Mouse (Mus musculus): ENCODE measurements at regions not wholly inside any gene's neighbourhood (a gene's known extent, or its start where the extent isn't known, plus 50 kb on each side); places are given as distances from the start of the nearest gene placed in this dataset.
"Not testable (repeated sequence)": the region's sequence is repeated elsewhere in the genome, so short reads cannot be mapped to it uniquely, and the experiment has no call there.

DNA sequence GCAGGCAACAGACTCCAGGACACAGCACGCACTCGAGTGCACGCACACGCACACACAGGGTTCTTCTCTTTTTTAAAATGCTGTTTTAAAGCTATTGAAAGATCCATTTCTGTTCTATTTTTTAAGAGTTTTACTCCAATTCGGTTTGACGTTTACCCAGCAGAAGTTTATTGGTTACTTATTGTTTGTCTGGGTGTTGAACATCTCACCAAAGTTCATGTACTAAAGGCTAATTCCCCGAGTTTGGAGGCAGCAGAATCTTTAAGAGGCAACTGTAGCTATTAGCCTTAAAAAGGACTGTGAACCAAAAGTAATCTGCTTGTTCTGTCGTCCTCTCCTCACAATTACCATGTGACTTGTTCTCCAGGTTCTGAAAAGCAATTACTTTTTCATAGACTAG, 263.0 kb upstream of the Nfia start:
- DNase-seq: no peak
- intact Hi-C loops (cut with DNase I): no loop called here

DNA sequence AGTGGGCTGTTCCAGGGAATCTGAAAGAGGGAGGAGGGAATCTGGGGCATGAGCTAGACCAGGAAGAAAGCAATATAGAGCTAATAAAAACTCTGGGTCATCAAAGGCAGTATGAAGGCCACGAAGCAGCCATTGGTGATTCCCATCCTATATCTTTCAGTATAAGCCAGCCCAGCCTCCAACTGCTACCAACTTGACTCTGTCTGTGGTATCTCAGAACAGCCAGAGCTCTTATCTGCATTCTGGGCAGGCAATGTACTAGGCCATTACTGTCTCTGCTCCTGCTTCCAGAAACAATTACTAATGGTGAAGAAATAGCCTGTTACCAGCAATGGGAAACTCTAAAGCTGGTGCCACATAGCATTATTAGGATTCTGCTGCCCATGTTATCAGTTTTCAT, 266.8 kb upstream of the Nfia start:
- intact Hi-C loops (cut with DNase I): no loop called here
- no peak for DNase-seq

DNA sequence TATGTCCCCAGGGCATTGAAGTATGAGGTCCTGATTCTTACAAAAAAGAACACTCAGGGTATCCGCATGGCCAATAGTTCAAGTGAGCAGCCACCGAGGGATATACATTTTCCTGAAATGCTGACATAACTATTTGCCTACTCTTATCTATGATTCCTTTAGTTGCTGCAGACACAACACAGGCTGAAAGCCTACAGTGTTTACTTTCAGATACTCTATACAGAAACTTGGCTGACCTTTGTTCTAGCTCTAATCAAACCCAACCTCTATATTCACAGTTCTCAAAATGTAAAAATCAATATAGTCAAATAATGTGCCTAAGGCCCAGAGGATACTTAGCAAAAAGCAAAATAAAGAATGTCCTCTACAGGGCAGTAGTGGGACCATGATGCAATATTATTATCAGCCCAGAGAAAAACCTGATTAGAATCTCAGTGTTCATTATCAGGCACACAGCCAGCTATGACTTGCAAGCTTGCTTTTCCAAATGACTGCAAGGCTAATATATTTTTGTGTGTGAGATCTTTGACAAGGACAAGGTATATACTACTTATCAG, 281.2 kb upstream of the Nfia start:
- intact Hi-C loops (cut with DNase I): no loop called here
- DNase-seq: no peak

DNA sequence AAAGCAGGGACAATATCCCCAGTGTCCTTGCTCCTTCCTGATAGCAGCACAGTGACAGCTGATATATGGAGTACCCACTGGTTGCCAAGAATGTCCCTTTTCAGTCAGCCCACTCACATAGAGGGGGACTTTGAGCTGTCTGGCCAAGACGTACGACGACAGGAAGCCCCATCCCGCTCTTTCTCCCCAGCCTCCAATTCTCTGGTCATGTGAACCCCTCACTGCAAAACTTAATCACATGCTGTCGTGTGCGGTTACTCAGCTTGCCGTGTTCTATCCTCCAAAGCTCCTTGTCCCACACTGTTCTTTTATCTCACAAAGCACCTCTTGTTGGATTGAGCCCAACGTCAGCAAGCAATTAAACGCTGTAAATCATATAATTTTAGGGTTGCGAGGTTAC, 286.2 kb upstream of the Nfia start:
- intact Hi-C loops (cut with DNase I): no loop called here
- DNase-seq: no peak

GRCm38 (mm10) chr4:97485225-97485624, 287.3 kb upstream of the Nfia start:
- no peak for DNase-seq
- intact Hi-C loops (cut with DNase I): no loop called here

DNA sequence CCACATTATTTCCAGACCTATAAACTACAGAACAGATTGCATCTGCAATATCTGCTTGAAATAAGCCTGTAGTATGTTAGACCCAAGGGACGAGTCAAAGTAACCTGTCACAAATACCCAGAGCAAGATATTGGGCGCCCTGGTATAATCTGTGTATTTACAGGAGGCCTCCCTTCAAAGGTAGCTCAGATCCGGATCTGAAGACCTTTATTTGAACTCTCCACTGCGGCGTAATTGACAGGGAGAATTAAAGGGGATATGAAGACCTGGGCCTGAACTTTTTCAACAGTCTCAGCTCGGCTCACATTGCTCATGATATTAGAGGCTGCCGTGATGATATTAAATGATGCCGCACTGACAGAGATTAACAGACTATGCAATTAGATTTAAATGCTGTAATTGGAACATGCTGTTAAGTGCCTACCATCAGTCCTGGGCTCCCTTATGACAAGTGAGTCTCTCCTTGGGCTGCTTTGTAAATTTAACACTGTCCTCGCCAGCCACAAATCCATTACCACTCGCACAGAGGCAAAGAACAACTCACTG, 289.8 kb upstream of the Nfia start:
- intact Hi-C loops (cut with DNase I): no loop called here
- no peak for DNase-seq

DNA sequence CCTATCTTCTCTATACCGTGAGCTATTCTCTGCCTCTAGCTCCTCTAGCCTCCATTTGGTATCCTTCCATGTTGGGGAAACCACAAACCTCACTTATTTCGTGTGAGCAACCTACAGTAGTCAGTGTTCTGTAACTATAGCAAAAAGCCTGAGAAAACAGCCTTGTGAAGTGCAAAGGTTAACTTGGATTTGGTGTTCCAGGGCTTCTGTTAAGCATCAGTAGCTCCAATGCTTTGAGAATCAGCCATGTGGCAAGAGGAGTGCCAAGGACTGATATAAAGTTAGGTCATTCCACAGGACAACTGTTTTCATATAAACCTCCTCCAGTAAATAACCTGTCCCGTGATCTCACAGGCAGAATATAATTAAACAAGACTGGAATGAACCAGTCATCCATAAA, 290.7 kb upstream of the Nfia start:
- no peak for DNase-seq
- intact Hi-C loops (cut with DNase I): no loop called here

DNA sequence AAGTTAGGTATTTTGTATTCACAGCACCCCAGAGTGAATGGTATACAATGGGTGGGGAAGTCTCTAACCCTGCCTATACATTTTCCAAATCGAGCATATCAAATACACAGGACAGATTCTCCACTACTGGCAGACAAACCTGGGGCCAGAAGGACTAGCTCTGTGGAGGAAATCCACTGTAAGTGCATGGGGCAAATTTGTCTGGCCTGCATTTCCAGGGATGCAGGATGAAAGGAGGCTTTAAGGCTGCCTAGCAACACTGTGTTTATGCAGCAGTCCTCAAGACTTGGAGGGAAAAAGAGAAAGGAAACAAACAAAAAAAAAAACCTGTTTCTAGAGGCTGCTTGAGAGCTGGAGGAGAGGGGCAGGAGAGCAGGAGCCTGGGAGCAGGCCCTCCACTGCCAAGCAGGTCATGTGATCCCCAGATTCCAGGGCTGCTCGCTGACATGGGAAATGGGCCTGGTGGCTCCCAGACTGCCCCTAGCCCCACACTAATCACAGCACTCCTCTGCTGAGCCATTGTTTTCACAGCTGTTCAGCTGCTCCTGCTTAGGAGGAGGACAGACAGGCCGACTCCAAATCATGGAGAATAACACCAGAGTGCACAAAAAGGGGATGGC, 293.7 kb upstream of the Gm10192 start:
- intact Hi-C loops (cut with DNase I): no loop called here
- DNase-seq: peak; percentile 63 to 65

- intact Hi-C loops (cut with DNase I); DNase-seq: not testable (repeated sequence)
These were observed 290.5 kb upstream of the Gm10192 start for GRCm38 (mm10) chr4:97473492-97473891.

GRCm38 (mm10) chr4:97465932-97466666, 283.1 kb upstream of the Gm10192 start:
- DNase-seq: no peak
- intact Hi-C loops (cut with DNase I): no loop called here

GRCm38 (mm10) chr4:97465517-97465916, 282.6 kb upstream of the Gm10192 start:
- intact Hi-C loops (cut with DNase I): no loop called here
- no peak for DNase-seq

DNA sequence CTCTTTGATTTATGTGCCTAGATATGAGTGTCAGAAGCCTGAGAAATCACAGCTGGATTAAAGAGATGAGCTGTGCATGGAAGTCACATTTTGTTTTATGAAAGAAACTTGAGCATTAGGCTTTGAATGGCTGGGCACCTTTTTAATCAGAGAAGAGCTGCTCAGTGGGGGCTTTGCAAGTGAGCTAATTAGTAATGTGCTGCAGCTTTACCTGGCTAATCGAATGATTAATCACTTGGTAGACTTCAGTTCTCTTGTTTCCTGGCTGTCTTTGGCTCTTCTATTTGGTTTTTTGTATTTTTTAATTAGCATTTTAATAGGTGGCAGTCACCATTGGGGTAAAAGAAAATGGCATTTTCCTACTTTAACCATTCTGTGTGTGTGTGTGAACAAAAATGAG, 278.2 kb upstream of the Gm10192 start:
- intact Hi-C loops (cut with DNase I): no loop called here
- DNase-seq: no peak

DNA sequence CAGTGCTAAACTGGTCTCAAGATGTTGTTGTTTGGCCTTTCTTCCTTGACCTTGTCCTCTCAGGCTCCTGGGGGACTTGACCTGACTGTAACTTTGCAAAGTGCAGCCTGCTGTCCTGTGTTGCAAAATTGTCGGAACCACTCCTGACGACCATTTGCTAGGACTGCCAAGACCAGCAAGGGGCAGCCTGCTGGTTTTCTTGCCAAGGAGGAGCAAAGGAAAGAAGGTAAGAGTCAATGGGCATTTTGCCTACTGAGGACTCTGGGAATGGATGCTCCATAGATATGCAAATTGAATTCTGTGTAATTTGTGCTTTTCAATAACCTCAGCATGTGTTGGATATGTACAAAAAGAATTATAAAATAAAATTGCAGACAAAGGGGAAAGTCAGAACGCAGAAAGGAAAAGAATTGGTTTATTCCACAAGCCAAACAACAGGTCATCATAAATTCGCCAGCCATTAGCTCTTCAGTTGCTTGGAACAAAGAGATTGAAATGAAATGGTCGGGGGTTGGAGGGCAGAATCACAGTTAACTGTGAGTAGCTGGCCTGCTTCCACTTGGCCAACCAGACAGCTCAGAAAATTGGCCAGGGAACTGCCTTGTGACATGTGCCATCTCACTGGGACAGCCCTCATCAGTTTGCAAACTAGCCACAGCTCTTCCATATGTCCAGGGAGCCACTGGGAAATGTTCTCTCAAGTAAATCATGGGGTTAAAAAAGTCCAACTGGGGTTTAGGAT, 256.5 kb upstream of the Gm10192 start:
- intact Hi-C loops (cut with DNase I): no loop called here
- no peak for DNase-seq

- DNase-seq: no peak
- intact Hi-C loops (cut with DNase I): no loop called here
These were observed 249.7 kb upstream of the Gm10192 start for GRCm38 (mm10) chr4:97432681-97433080.

GRCm38 (mm10) chr4:97432094-97432493, 249.1 kb upstream of the Gm10192 start:
- intact Hi-C loops (cut with DNase I): no loop called here
- no peak for DNase-seq

- no peak for DNase-seq
- intact Hi-C loops (cut with DNase I): no loop called here
These were observed 248.3 kb upstream of the Gm10192 start for GRCm38 (mm10) chr4:97431239-97431638.

- DNase-seq: no peak
- intact Hi-C loops (cut with DNase I): no loop called here
These were observed 236.9 kb upstream of the Gm10192 start for GRCm38 (mm10) chr4:97419845-97420244.

DNA sequence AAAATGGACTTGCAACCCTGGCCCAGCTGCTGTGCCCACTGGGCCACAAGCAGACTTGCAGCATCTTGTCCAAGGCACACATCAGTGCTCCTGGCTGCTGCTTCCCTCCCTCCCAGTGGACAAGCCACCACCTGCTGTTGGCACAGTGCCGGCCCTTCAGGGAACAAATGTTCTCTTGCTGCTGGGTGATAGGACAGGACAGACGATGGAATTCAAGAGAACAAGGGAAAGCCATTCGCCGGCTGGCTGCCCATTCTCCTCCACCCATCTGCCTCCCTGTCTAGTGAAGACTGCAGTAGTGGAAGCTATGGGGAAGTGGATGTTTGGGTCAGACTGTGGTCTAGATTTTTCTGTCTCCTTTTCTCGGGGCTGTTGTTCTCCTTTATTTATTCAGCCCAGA, 235.7 kb upstream of the Gm10192 start:
- peak; percentile 69 to 74 for DNase-seq
- intact Hi-C loops (cut with DNase I): no loop called here

DNA sequence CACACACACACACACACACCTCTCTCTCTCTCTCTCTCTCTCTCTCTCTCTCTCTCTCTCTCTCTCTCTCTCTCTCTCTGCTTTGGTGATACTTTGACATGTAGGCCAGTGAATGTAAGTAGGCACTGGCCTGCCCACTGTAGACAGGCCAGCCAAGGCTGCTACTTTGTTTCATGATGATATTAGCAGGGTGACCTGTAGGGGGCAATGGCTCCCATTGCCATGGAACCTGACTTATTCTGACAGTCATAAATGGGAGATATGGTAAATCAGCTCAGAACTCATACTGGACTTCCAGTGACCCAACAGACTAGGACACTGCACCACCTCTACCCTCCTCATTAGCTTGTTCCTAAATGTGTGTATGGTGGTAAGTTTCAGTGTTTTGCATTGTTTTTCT, 235.0 kb upstream of the Gm10192 start:
- no peak for DNase-seq
- intact Hi-C loops (cut with DNase I): no loop called here

DNA sequence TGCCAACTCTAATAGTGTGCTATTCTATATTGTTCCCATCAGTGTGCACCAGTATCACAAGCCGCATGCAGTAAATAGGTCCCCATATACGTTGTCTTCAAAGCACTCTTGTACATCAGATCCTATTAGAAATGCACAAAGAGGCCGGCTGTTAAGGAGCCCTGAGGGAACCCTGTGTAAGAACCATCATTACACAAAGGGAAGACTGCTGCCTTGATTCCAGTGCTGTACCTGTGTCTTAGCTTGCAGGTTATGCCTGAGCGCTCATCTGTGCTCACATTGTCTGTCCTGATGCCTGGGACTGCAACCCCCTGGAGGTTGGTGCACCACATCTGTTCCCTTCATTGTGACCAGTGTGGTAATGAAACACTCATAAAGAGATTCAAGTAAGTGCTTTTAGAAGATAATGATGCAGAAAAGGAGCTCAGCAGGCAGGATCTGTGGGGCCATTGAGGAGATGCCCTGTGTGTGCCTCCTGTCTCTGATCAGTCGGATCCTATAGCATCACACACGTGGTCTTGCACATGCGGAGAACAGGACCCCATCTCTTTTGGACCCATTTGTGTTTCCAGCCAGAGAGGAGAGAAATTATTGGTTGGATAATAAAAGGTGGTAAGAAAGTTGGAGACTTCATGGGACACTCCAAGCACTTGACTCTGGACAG, 225.8 kb upstream of the Gm10192 start:
- no peak for DNase-seq
- intact Hi-C loops (cut with DNase I): no loop called here
